Mouse (Mus musculus) limb, embryonic 11.5 days (tissue): ENCODE measurements around the gene Creb1. TPM values are rescaled to one million over a fixed set of nuclear protein-coding genes. Genes with fewer than 3 reads are reported as not detected.

ENCODE experiments used
- ATAC-seq: fragments of 200-750 bp; cut with Nextera tagmentation; 2 replicates; pipeline ENCODE4 v1.8.0; 2017; ENCODE audit warnings: low read depth; ENCODE audit not compliant: insufficient number of reproducible peaks, low FRiP score, low TSS enrichment
- DNase-seq: peaks from one replicate; pipeline ENCODE4 v3.0.0-alpha.2; 2015; ENCODE audit warnings: low spot score
- H3K27ac ChIP-seq: fragments of 300-500 bp; sonication (generic); replicated peaks from 2 replicates; pipeline ENCODE4 v1.5.1; 2014; ENCODE audit warnings: low read depth, mild to moderate bottlenecking, low read length
- H3K27me3 ChIP-seq: fragments of 300-500 bp; sonication (generic); 2 replicates; pipeline ENCODE4 v1.6.1; 2014; ENCODE audit warnings: mild to moderate bottlenecking, low read length, mixed read lengths; ENCODE audit not compliant: control insufficient read depth, insufficient read depth
- H3K36me3 ChIP-seq: fragments of 300-500 bp; sonication (generic); 2 replicates; pipeline ENCODE4 v1.6.1; 2014; ENCODE audit warnings: mild to moderate bottlenecking, low read length, moderate library complexity, mixed read lengths; ENCODE audit not compliant: control insufficient read depth, insufficient read depth
- H3K4me1 ChIP-seq: fragments of 300-500 bp; sonication (generic); 2 replicates; pipeline ENCODE4 v1.6.1; 2014; ENCODE audit warnings: low read length, mixed read lengths; ENCODE audit not compliant: control insufficient read depth, insufficient read depth
- H3K4me2 ChIP-seq: fragments of 300-500 bp; sonication (generic); 2 replicates; pipeline ENCODE4 v1.6.1; 2014; ENCODE audit warnings: low read depth, mild to moderate bottlenecking, moderate library complexity; ENCODE audit not compliant: severe bottlenecking
- H3K4me3 ChIP-seq: fragments of 300-500 bp; sonication (generic); 2 replicates; pipeline ENCODE4 v1.5.1; 2014; ENCODE audit warnings: low read depth, low read length
- H3K9ac ChIP-seq: fragments of 300-500 bp; sonication (generic); 2 replicates; pipeline ENCODE4 v1.6.1; 2014; ENCODE audit warnings: mild to moderate bottlenecking, low read length
- H3K9me3 ChIP-seq: fragments of 300-500 bp; sonication (generic); 2 replicates; pipeline ENCODE4 v1.6.1; 2016; ENCODE audit warnings: low read length; ENCODE audit not compliant: control insufficient read depth
- WGBS: fragments of 180-500 bp; shearing (Covaris S2); extraction: QIAGEN DNeasy Blood & Tissue Kit; methylation state at CpG from one replicate; pipeline ENCODE4 v1.1.7; 2014; 5-methylcytosine and 5-hydroxymethylcytosine counted together
- polyA plus RNA-seq: library from polyadenylated mRNA; unstranded; fragments of >200 nt; fragmentation: Nextera tagmentation; extraction: Ambion mirVana; gene quantifications from 2 replicates; pipeline ENCODE4 v1.2.1, GENCODE M21; 2014

Creb1 gene
- polyA plus RNA-seq, 1 experiment from 2014 or later, result 50.4 TPM

DNA sequence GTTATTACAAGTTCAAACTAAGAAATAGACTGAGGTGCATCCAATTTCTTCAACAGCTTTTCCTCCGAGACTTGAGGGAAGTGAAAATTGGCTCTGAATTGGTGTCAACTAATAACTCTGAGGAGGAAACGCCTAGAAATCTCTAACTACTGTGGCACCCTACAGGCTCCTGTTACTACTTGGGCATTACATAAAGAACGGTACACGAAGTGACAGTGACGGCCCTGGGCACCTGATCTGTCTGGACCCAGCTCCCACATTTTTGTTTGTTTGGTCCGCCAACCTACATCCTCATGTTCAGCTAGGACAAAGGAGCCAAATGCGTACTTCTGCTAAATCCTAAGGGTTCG, 84.1 kb downstream of the Creb1 start:
- H3K36me3 ChIP-seq, result no peaks in the 10 kb centered on the region; the same call in 1 of the 2 replicates
- H3K27ac ChIP-seq, result no peak overlapping the region; the same call in 1 of the 2 replicates
- no peaks in the 10 kb centered on the region for H3K9me3 ChIP-seq
- H3K4me3 ChIP-seq, result peak overlapping the region; percentile 68
- peak overlapping the region; percentile 92 for H3K9ac ChIP-seq
- H3K4me1 ChIP-seq, result peaks cover 6% of the 10 kb centered on the region; the same call in 1 of the 2 replicates
- 7% methylated on average over 8 of the region's 8 CpGs for WGBS
- ATAC-seq, result no peak
- no peak for DNase-seq
- no peaks in the 10 kb centered on the region for H3K27me3 ChIP-seq
- H3K4me2 ChIP-seq, result peak overlapping the region; percentile 47

DNA sequence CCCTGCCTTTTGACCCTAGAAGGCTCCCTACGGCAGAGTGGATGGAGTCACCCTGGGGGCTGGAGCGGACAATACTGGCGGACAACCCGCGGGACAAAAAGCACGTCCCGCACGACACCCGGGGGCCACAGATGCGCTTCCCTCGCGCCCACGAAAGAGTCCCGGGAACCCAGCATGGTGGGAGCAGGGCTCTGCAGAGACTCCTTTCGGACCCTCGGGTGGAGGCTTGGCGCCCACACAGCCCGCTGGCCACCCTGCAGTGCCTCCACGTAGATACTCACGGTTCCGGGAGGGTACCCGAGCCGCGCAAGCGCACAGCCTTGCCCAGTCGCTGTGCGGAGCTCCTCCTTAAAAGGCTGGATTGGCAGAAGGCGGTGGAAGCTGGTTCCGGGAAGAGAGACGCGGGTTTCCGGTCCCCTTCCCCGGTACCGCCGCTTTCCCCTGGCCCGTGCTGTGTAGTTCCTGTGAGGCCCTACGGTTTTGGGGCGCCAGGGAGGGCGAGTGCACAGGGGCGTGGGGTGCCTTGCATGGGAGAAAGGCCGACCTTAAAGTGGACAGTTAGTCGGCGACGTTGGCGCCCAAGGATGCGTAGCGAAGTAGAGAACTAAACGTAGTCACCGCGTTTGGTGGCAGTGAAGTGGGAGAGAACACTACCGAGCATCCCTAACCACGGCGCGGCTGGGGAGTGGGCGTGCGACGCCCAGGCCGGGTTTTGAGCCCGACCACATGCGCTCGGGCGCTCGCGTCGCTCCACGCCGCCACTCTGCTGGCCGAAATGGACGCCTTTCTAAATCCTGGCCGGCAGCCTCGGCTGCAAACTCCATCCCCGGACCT, 84.7 kb downstream of the Creb1 start, which contains the start of gene Mettl21a:
TSS of gene Mettl21a (minus strand) at position 362 of the 834 bp plus-strand sequence.
- H3K9ac ChIP-seq, result peak within 1 kb of the TSS; percentile 92
- DNase-seq (peak; percentile 92), ATAC-seq (peak; percentile 89)
- H3K36me3 ChIP-seq, result no peaks in the 10 kb centered on the region; the same call in 1 of the 2 replicates
- no peaks in the 10 kb centered on the region for H3K27me3 ChIP-seq
- peak within 1 kb of the TSS; percentile 68 for H3K4me3 ChIP-seq
- peaks cover 6% of the 10 kb centered on the region; the same call in 1 of the 2 replicates for H3K4me1 ChIP-seq
- H3K4me2 ChIP-seq, result peak within 1 kb of the TSS; percentile 47
- under 1% methylated on average over 72 of the region's 72 CpGs for WGBS
- no peaks in the 10 kb centered on the region for H3K9me3 ChIP-seq
- H3K27ac ChIP-seq, result peak within 1 kb of the TSS; percentile 93

DNA sequence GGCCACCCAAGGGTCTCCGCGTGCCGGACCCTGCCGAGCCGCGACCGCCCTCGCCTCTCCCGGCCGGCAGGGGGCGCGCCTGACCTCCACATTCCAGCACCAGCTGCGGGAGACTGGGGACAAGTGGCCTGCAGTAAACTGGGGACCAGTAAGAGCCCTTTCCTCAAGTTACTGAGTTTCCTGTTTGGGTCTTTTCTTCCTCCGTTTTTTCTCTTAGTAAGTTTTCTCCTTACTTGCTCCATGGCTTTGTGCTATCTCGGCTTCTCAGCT, 85.2 kb downstream of the Creb1 start:
- under 1% methylated on average over 15 of the region's 15 CpGs for WGBS
- Histone ChIP-seq H3K4me2 (peak overlapping the region; percentile 47), H3K27me3 (no peaks in the 10 kb centered on the region), H3K27ac (peak overlapping the region; percentile 93), H3K9ac (peak overlapping the region; percentile 92), H3K36me3 (no peaks in the 10 kb centered on the region), H3K4me3 (peak overlapping the region; percentile 68), H3K9me3 (no peaks in the 10 kb centered on the region), H3K4me1 (peaks cover 6% of the 10 kb centered on the region; the same call in 1 of the 2 replicates)
- DNase-seq (peak; percentile 96), ATAC-seq (peak; percentile 84)

DNA sequence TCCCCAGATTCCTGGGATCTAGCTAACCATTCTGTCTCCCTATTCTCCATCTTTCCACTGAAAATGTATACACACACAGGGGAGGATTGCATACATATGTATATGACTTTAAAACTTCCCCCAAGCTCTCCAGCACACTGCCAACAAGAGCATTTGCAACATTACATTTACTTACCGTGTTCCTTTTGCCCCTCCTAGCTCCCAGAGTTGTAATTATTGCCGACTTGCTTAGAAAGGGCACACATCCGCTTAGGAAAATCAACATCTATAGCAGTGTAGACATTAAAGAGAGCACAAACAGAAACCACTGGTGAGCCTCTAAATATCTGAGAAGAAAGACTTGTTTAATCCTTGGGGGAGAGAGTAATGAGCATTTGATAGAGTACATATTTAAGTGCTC, 85.8 kb downstream of the Creb1 start:
- peaks cover 6% of the 10 kb centered on the region; the same call in 1 of the 2 replicates for H3K4me1 ChIP-seq
- H3K9me3 ChIP-seq, result no peaks in the 10 kb centered on the region
- H3K36me3 ChIP-seq, result no peaks in the 10 kb centered on the region
- no peak for DNase-seq
- peak overlapping the region; percentile 68; the same call in 1 of the 2 replicates for H3K4me3 ChIP-seq
- peak overlapping the region; percentile 47 for H3K4me2 ChIP-seq
- ATAC-seq, result no peak
- H3K27ac ChIP-seq, result no peak overlapping the region
- no peaks in the 10 kb centered on the region for H3K27me3 ChIP-seq
- WGBS, result 71% methylated on average over 3 of the region's 3 CpGs
- H3K9ac ChIP-seq, result no peak overlapping the region

DNA sequence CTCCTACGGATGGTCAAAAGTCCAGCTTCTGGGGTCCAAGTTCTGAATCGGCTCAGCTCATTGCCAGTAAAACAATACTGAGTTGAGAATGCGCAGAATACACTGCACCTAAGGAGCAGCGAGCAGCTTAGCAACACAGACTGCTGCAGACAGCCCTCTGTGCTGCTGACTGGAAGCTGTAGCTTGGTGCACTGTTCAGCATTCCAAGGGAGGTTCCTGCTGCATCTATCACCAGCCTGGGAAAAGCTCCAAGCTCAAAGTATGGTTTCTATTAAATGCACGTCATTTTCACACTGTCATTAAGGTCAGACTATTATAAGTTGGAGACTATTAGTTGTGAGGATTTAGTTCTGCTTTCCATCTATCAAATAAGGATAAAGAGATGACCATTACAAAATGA, 88.7 kb downstream of the Creb1 start:
- no peak for DNase-seq

DNA sequence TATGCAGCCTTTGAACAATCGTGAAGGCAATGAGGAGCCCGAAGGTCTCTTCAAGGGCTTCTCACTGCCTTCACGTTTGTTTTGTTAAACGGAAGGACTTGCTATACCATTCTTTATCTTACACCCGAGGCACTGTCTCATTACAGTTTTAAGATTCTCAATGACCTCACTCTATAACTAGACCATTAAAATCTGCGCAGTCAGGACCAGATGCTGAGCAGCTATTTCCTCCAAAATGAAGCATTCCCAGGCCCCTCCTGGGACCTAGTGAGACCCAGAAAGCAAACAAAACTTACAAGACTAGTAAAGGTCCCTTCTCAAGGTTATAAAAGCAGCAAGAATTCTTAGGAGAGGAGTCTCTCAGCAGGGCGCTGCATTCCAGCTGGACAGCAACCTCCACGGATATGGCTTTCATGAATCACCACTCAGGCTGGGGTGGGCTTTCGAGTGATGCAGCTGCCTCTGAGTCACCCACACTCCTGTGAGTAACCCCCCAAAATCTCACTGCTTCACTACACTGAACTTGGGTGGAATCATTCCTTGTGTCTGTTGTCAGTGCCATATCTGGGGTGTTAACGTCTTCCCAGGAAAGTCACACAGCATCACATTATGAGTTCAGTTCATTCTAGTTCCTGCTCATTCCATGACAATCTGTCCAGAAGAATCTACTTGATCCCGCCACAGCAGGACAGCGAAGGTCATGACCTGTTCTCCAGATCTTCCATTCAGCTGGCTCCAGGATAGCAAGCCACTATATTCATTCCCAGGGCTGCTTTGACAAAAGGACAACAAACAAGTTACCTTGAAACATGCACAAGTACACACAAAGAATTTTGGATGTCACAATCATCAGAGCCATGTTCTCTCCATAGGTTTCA, 91.4 kb downstream of the Creb1 start:
- no peaks in the 10 kb centered on the region for H3K4me1 ChIP-seq
- no peak overlapping the region for H3K4me3 ChIP-seq
- H3K9ac ChIP-seq, result no peak overlapping the region
- DNase-seq (no peak), ATAC-seq (no peak)
- WGBS, result 67% methylated on average over 12 of the region's 12 CpGs
- H3K36me3 ChIP-seq, result no peaks in the 10 kb centered on the region
- H3K9me3 ChIP-seq, result no peaks in the 10 kb centered on the region
- H3K4me2 ChIP-seq, result no peak overlapping the region
- no peaks in the 10 kb centered on the region for H3K27me3 ChIP-seq
- H3K27ac ChIP-seq, result no peak overlapping the region

More for the DNA sequence above, 88.7 kb downstream of the Creb1 start:
- Histone ChIP-seq H3K4me1 (peaks cover 5% of the 10 kb centered on the region; the same call in 1 of the 2 replicates), H3K4me2 (no peak overlapping the region), H3K36me3 (no peaks in the 10 kb centered on the region), H3K9me3 (no peaks in the 10 kb centered on the region), H3K27ac (no peak overlapping the region), H3K4me3 (no peak overlapping the region), H3K9ac (no peak overlapping the region), H3K27me3 (no peaks in the 10 kb centered on the region)
- no peak for ATAC-seq
- 83% methylated on average over 5 of the region's 5 CpGs for WGBS

DNA sequence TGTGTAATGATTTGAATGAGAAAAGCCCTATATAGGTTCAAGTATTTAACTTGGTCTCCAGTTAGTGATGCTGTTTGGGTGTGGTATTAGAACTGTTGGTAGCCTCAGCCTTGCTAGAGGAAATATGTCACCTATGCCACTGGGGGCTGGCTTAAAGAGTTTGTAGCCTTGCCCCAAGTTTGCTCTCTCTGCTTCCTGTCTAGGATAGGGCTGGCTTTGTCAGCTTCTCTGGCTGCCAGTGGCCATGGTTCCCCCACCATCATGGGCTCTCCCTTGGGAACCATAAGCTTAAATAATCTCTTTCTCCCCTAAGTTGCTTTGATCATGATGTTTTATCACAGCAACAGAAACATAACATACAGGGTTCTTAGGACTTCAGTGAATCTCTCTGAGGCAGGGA, 92.8 kb downstream of the Creb1 start:
- no peak for ATAC-seq
- H3K27ac ChIP-seq, result no peak overlapping the region
- no peak overlapping the region for H3K4me3 ChIP-seq
- H3K4me2 ChIP-seq, result no peak overlapping the region
- no peaks in the 10 kb centered on the region for H3K4me1 ChIP-seq
- H3K27me3 ChIP-seq, result no peaks in the 10 kb centered on the region
- no peak for DNase-seq
- H3K9ac ChIP-seq, result no peak overlapping the region
- H3K36me3 ChIP-seq, result no peaks in the 10 kb centered on the region
- no peaks in the 10 kb centered on the region for H3K9me3 ChIP-seq

DNA sequence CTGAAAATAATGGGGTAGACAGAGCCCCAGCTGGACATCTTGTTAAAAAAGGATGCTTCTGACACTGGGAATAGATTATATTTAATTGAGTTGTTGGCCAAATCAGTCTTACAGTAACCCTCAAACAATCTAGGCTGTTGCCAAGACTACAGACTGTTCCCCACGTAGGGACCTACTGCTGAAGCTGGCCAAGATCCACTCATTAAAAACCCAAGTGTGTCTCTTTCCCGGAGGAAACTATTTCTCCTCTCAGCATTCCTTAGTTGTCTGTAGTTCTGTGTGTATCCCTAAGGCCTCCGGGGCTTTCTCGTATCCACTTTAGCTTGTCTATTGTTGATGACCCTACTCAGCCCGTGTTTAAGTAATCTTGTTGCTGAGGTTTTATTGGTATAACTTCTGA, 99.1 kb downstream of the Creb1 start:
- no peak overlapping the region for H3K4me2 ChIP-seq
- no peak for ATAC-seq
- H3K27me3 ChIP-seq, result no peaks in the 10 kb centered on the region
- no peak overlapping the region for H3K9ac ChIP-seq
- DNase-seq, result no peak
- H3K4me1 ChIP-seq, result no peaks in the 10 kb centered on the region
- no peak overlapping the region for H3K27ac ChIP-seq
- 80% methylated on average over 5 of the region's 5 CpGs for WGBS
- H3K9me3 ChIP-seq, result no peaks in the 10 kb centered on the region
- H3K4me3 ChIP-seq, result no peak overlapping the region
- H3K36me3 ChIP-seq, result no peaks in the 10 kb centered on the region
